Mouse (Mus musculus) hindbrain, embryonic 14.5 days (tissue): ENCODE data around the gene Inca1. TPM values are rescaled to one million over a fixed set of nuclear protein-coding genes. Genes with fewer than 3 reads are reported as not detected.

Source experiments
- ATAC-seq: fragments of 200-750 bp; cut with Nextera tagmentation; 2 replicates; pipeline ENCODE4 v1.8.0; 2017; ENCODE audit warnings: moderate number of reproducible peaks, mild to moderate bottlenecking, moderate TSS enrichment, moderate library complexity; ENCODE audit not compliant: low FRiP score
- DNase-seq: peaks from one replicate; pipeline ENCODE4 v3.0.0-alpha.2; 2015; ENCODE audit warnings: low spot score
- H3K27ac ChIP-seq: fragments of 300-500 bp; sonication (generic); 2 replicates; pipeline ENCODE4 v1.5.1; 2014; ENCODE audit warnings: mild to moderate bottlenecking, moderate library complexity
- H3K27me3 ChIP-seq: fragments of 300-500 bp; sonication (generic); 2 replicates; pipeline ENCODE4 v1.6.1; 2014; ENCODE audit warnings: mild to moderate bottlenecking, low read length, mixed read lengths; ENCODE audit not compliant: control insufficient read depth, insufficient read depth
- H3K36me3 ChIP-seq: fragments of 300-500 bp; sonication (generic); replicated peaks from 2 replicates; pipeline ENCODE4 v1.6.1; 2014; ENCODE audit not compliant: control insufficient read depth, insufficient read depth
- H3K4me1 ChIP-seq: fragments of 300-500 bp; sonication (generic); replicated peaks from 2 replicates; pipeline ENCODE4 v1.6.1; 2014; ENCODE audit warnings: antibody characterized with exemption, low read length, mixed read lengths; ENCODE audit not compliant: control insufficient read depth, insufficient read depth
- H3K4me2 ChIP-seq: fragments of 300-500 bp; sonication (generic); replicated peaks from 2 replicates; pipeline ENCODE4 v1.6.1; 2014; ENCODE audit warnings: mild to moderate bottlenecking, moderate library complexity
- H3K4me3 ChIP-seq: fragments of 300-500 bp; sonication (generic); replicated peaks from 2 replicates; pipeline ENCODE4 v1.5.1; 2014; ENCODE audit warnings: mild to moderate bottlenecking, low read length
- H3K9ac ChIP-seq: fragments of 300-500 bp; sonication (generic); 2 replicates; pipeline ENCODE4 v1.6.1; 2014
- H3K9me3 ChIP-seq: fragments of 300-500 bp; sonication (generic); 2 replicates; pipeline ENCODE4 v1.6.1; 2016; ENCODE audit warnings: low read length; ENCODE audit not compliant: control insufficient read depth
- WGBS: fragments of 180-500 bp; shearing (Covaris S2); extraction: QIAGEN DNeasy Blood & Tissue Kit; methylation state at CpG from one replicate; pipeline ENCODE4 v1.1.7; 2014; 5-methylcytosine and 5-hydroxymethylcytosine counted together
- polyA plus RNA-seq: library from polyadenylated mRNA; unstranded; fragments of >200 nt; fragmentation: Nextera tagmentation; extraction: Ambion mirVana; gene quantifications from 2 replicates; pipeline ENCODE4 v1.2.1, GENCODE M21; 2014

The Inca1 gene
- polyA plus RNA-seq, 1 experiment from 2014 or later, result 1.4 TPM

GRCm38 (mm10) chr11:70678092-70678491 is 21.9 kb downstream of the Inca1 start:
- no peaks in the 10 kb centered on the region for H3K27me3 ChIP-seq
- DNase-seq (no peak), ATAC-seq (no peak)
- peaks cover 8% of the 10 kb centered on the region; the same call in 1 of the 2 replicates for H3K4me1 ChIP-seq
- WGBS, result 83% methylated on average over 9 of the region's 9 CpGs
- H3K9ac ChIP-seq, result no peak overlapping the region
- no peak overlapping the region for H3K27ac ChIP-seq
- H3K9me3 ChIP-seq, result no peaks in the 10 kb centered on the region
- peaks cover 82% of the 10 kb centered on the region for H3K36me3 ChIP-seq
- no peak overlapping the region for H3K4me2 ChIP-seq
- no peak overlapping the region for H3K4me3 ChIP-seq

GRCm38 (mm10) chr11:70674501-70674900 is 25.5 kb downstream of the Inca1 start:
- 71% methylated on average over 11 of the region's 11 CpGs for WGBS
- no peaks in the 10 kb centered on the region for H3K9me3 ChIP-seq

GRCm38 (mm10) chr11:70674014-70674413 is 25.9 kb downstream of the Inca1 start:
- no peak overlapping the region for H3K4me2 ChIP-seq

More at GRCm38 (mm10) chr11:70674501-70674900, 25.5 kb downstream of the Inca1 start:
- Histone ChIP-seq H3K9ac (no peak overlapping the region), H3K4me3 (no peak overlapping the region), H3K27ac (no peak overlapping the region), H3K4me2 (no peak overlapping the region), H3K27me3 (no peaks in the 10 kb centered on the region), H3K36me3 (peaks cover 74% of the 10 kb centered on the region), H3K4me1 (peaks cover 14% of the 10 kb centered on the region)
- DNase-seq (no peak), ATAC-seq (no peak)

GRCm38 (mm10) chr11:70671333-70672047 is 28.5 kb downstream of the Inca1 start:
- WGBS, result 82% methylated on average over 16 of the region's 16 CpGs
- no peaks in the 10 kb centered on the region for H3K27me3 ChIP-seq
- no peak overlapping the region for H3K4me2 ChIP-seq
- peak overlapping the region; percentile 71; the same call in 1 of the 2 replicates for H3K4me3 ChIP-seq
- peak overlapping the region; percentile 85; the same call in 1 of the 2 replicates for H3K9ac ChIP-seq
- DNase-seq, result no peak
- H3K36me3 ChIP-seq, result peaks cover 50% of the 10 kb centered on the region
- peaks cover 22% of the 10 kb centered on the region for H3K4me1 ChIP-seq
- H3K27ac ChIP-seq, result no peak overlapping the region
- H3K9me3 ChIP-seq, result no peaks in the 10 kb centered on the region
- no peak for ATAC-seq

More at GRCm38 (mm10) chr11:70674014-70674413, 25.9 kb downstream of the Inca1 start:
- Histone ChIP-seq H3K4me3 (no peak overlapping the region), H3K36me3 (peaks cover 69% of the 10 kb centered on the region), H3K27me3 (no peaks in the 10 kb centered on the region), H3K9ac (no peak overlapping the region), H3K4me1 (peaks cover 14% of the 10 kb centered on the region), H3K27ac (no peak overlapping the region), H3K9me3 (no peaks in the 10 kb centered on the region)
- DNase-seq (no peak), ATAC-seq (no peak)
- 51% methylated on average over 6 of the region's 6 CpGs for WGBS

- peak overlapping the region; percentile 98 for H3K27ac ChIP-seq
- WGBS, result 43% methylated on average over 14 of the region's 14 CpGs
- H3K9me3 ChIP-seq, result no peaks in the 10 kb centered on the region
- H3K4me1 ChIP-seq, result peaks cover 22% of the 10 kb centered on the region
- H3K4me3 ChIP-seq, result peak overlapping the region; percentile 71
- ATAC-seq, result no peak
- no peaks in the 10 kb centered on the region for H3K27me3 ChIP-seq
- H3K36me3 ChIP-seq, result peaks cover 45% of the 10 kb centered on the region; the same call in 1 of the 2 replicates
- DNase-seq, result no peak
- H3K4me2 ChIP-seq, result peak overlapping the region; percentile 81
- peak overlapping the region; percentile 85 for H3K9ac ChIP-seq
Observed at GRCm38 (mm10) chr11:70670483-70670882, 29.5 kb downstream of the Inca1 start.

- H3K9me3 ChIP-seq, result no peaks in the 10 kb centered on the region
- ATAC-seq, result peak; percentile 22; the same call in 1 of the 2 replicates
- H3K4me3 ChIP-seq, result peak overlapping the region; percentile 71
- peak overlapping the region; percentile 98 for H3K27ac ChIP-seq
- H3K9ac ChIP-seq, result peak overlapping the region; percentile 85
- DNase-seq, result peak; percentile 67
- no peaks in the 10 kb centered on the region for H3K27me3 ChIP-seq
- peaks cover 43% of the 10 kb centered on the region for H3K36me3 ChIP-seq
- peaks cover 22% of the 10 kb centered on the region for H3K4me1 ChIP-seq
- under 1% methylated on average over 31 of the region's 31 CpGs for WGBS
- H3K4me2 ChIP-seq, result peak overlapping the region; percentile 81
Observed at GRCm38 (mm10) chr11:70669582-70670345, 30.2 kb downstream of the Inca1 start.

- H3K9ac ChIP-seq, result peak within 1 kb of the TSS; percentile 85
- peak within 1 kb of the TSS; percentile 71 for H3K4me3 ChIP-seq
- no peaks in the 10 kb centered on the region for H3K27me3 ChIP-seq
- peak within 1 kb of the TSS; percentile 98 for H3K27ac ChIP-seq
- peaks cover 45% of the 10 kb centered on the region for H3K36me3 ChIP-seq
- no peaks in the 10 kb centered on the region for H3K9me3 ChIP-seq
- ATAC-seq (peak; percentile 96), DNase-seq (peak; percentile 96)
- H3K4me1 ChIP-seq, result peaks cover 22% of the 10 kb centered on the region
- 0% methylated on average over 44 of the region's 44 CpGs for WGBS
- H3K4me2 ChIP-seq, result peak within 1 kb of the TSS; percentile 81
Observed at GRCm38 (mm10) chr11:70668771-70669505, 31.0 kb downstream of the Inca1 start, which contains the start of gene Spag7. TSS of gene Spag7 (minus strand) at chr11:70669416.

GRCm38 (mm10) chr11:70668335-70668770 is 31.6 kb downstream of the Inca1 start:
- peak overlapping the region; percentile 71 for H3K4me3 ChIP-seq
- peak overlapping the region; percentile 98 for H3K27ac ChIP-seq
- WGBS, result 1% methylated on average over 15 of the region's 15 CpGs
- peak; percentile 42; the same call in 1 of the 2 replicates for ATAC-seq
- DNase-seq, result no peak
- peaks cover 45% of the 10 kb centered on the region for H3K36me3 ChIP-seq
- peak overlapping the region; percentile 64 for H3K9ac ChIP-seq
- H3K4me1 ChIP-seq, result peaks cover 22% of the 10 kb centered on the region
- H3K27me3 ChIP-seq, result no peaks in the 10 kb centered on the region
- H3K4me2 ChIP-seq, result peak overlapping the region; percentile 81
- H3K9me3 ChIP-seq, result no peaks in the 10 kb centered on the region
